Mouse (Mus musculus): ENCODE measurements around the gene Tshz3. TPM values are rescaled to one million over a fixed set of nuclear protein-coding genes. Genes with fewer than 3 reads are reported as not detected.

The Tshz3 gene
- polyA plus RNA-seq, 1 experiment from 2014 or later = 4.1 TPM

DNA sequence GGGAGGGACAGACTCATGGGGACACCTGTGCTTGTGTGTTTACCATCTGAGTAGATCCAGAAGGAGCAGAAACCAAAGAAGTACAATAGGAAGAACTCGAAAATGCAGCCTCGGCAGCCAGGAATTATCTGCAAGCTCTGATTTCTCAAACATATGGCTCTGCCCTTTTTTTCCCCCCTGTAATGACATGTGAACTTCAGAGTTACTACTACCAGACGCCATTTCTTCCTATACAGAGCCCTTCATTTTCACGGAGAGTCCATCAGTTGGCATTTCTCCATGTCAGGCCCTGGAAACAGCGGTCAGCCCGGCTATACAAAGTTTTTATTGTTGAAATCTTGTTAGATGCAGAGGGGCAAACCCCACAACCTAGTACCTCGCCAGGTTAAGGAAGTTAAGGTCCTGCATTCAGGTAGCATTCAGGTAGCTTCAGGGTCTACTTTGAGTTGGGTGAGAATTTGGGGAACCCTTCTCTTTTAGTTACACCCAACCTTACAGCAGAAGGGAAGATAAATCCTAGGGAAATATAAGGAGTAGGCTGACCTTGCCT is 3.2 kb upstream of the Tshz3 start:
- no peaks in the 10 kb centered on the region for H3K36me3 ChIP-seq (ENCODE audit: insufficient read depth, low read length)
- no peak overlapping the region for H3K27ac ChIP-seq (ENCODE audit: low read length)
- ATAC-seq (no peak), DNase-seq (ENCODE audit: low spot score) (no peak)
- TF ChIP-seq EP300 (IDR thresholded peaks at IDR 0.05) (no peak), CTCF (IDR thresholded peaks at IDR 0.05) (no peak)
- peaks cover 20% of the 10 kb centered on the region for H3K27me3 ChIP-seq (replicated peaks; ENCODE audit: insufficient read depth, low read length)
- no peak overlapping the region for H3K9ac ChIP-seq (replicated peaks; ENCODE audit: low read depth)
- H3K4me3 ChIP-seq (ENCODE audit: low read depth, low read length) = 0 out of 2 replicates have a peak overlapping the region, but pooled peaks have one; percentile 74
- 0 out of 2 replicates have a peak overlapping the region, but pooled peaks have one; percentile 71 for H3K4me2 ChIP-seq (replicated peaks; ENCODE audit: low read depth, low read length)
- WGBS = 24% methylated on average over 7 of the region's 7 CpGs
- no peaks in the 10 kb centered on the region for H3K9me3 ChIP-seq (ENCODE audit: low read length)
- H3K4me1 ChIP-seq (ENCODE audit: insufficient read depth, low read depth, low read length) = no peaks in the 10 kb centered on the region; the same call in 1 of the 2 replicates

DNA sequence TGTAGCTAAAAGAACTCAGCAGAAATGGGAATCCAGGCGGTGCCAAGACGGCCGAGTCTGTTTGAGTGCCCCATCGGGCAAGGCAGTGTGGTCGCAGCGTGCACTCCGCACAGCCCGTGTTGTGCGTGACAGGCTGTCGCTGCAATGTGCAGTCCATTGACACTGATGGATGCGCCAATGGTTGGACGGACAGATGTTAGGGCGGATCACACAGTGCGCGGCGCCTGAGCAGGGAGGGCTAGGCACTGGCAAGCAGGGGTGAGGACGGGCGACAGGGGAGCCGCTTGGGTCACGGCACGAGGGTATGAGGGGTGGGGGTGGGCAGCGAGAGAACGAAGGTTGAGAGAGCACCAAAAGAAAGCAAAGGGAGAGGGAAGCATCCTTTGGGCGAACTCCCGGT is 2.6 kb upstream of the Tshz3 start:
- H3K4me2 ChIP-seq (replicated peaks; ENCODE audit: low read depth, low read length) = peak overlapping the region; percentile 71
- 3% methylated on average over 22 of the region's 25 CpGs for WGBS
- peaks cover 23% of the 10 kb centered on the region for H3K27me3 ChIP-seq (replicated peaks; ENCODE audit: insufficient read depth, low read length)
- DNase-seq (ENCODE audit: low spot score) = no peak
- H3K9me3 ChIP-seq (ENCODE audit: low read length) = no peaks in the 10 kb centered on the region
- H3K4me3 ChIP-seq (ENCODE audit: low read depth, low read length) = peak overlapping the region; percentile 74
- no peak overlapping the region for H3K27ac ChIP-seq (ENCODE audit: low read length)
- no peaks in the 10 kb centered on the region; the same call in 1 of the 2 replicates for H3K4me1 ChIP-seq (ENCODE audit: insufficient read depth, low read depth, low read length)
- TF ChIP-seq CTCF (IDR thresholded peaks at IDR 0.05) (no peak), EP300 (IDR thresholded peaks at IDR 0.05) (no peak)
- H3K9ac ChIP-seq (replicated peaks; ENCODE audit: low read depth) = no peak overlapping the region
- no peaks in the 10 kb centered on the region for H3K36me3 ChIP-seq (ENCODE audit: insufficient read depth, low read length)
- ATAC-seq = no peak

DNA sequence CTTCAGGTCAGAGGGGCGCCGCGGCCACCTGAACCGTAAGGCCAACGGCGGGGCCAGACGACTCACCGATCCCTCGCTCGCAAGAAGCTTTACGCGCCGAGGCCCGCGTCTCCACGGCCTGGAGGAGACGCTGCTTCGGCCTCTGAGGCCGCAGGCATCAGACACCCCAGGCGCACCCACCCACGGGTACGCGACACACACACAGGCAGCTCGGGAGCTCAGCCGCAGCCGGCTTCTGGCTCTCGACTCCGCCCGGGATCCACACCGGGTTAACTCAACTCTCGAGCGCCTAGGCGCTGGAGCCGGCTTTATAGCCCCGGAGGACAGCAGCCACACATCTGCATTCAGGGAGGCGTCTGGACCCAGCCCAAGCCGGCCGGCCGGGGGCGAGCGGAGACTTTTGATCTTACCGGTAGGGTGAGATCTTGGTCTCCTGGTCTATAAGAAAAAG is 2.1 kb upstream of the Tshz3 start:
- no peak for DNase-seq (ENCODE audit: low spot score)
- no peaks in the 10 kb centered on the region for H3K9me3 ChIP-seq (ENCODE audit: low read length)
- H3K27me3 ChIP-seq (replicated peaks; ENCODE audit: insufficient read depth, low read length) = peaks cover 24% of the 10 kb centered on the region
- peak overlapping the region; percentile 74 for H3K4me3 ChIP-seq (ENCODE audit: low read depth, low read length)
- peak overlapping the region; percentile 46 for H3K9ac ChIP-seq (replicated peaks; ENCODE audit: low read depth)
- no peaks in the 10 kb centered on the region for H3K36me3 ChIP-seq (ENCODE audit: insufficient read depth, low read length)
- H3K4me2 ChIP-seq (replicated peaks; ENCODE audit: low read depth, low read length) = peak overlapping the region; percentile 71
- no peaks in the 10 kb centered on the region; the same call in 1 of the 2 replicates for H3K4me1 ChIP-seq (ENCODE audit: insufficient read depth, low read depth, low read length)
- TF ChIP-seq CTCF (IDR thresholded peaks at IDR 0.05) (no peak), EP300 (IDR thresholded peaks at IDR 0.05) (no peak)
- 2% methylated on average over 41 of the region's 42 CpGs for WGBS
- ATAC-seq = no peak
- peak overlapping the region; percentile 85 for H3K27ac ChIP-seq (ENCODE audit: low read length)

DNA sequence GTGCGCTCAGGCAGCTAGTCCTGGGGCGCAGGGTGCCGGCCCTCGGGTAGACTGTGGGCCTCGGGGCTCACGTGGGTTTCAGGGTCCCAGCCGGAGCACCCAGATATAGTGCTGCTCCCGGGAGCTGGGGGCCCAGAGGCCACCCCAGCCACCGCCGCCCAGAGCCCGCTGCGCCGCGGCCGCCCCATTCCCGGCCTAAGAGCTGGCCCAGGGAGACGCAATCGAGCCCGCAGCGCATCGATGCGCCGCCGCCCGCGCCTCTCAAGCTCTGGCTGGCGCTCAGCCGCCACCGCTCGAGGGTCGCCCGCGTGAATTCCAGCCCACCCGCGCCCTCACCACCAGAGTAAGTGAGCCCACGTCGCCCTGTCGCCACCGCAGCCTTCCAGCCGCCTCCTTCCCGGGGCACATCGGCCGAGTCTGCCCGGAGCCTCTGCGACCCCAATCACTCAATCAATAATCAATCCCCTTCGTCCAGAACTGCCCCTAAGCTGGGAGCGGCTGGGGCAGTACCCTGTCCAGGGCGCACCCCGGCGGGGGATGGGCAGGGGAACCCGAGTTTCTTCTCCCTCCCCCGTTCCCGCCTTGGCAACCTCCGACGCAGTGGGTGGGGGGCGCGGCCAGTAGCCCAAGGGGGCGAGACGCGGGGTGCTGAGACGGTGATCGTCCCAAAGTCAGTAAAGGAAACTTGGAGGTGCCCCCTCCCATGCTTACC is 1.4 kb upstream of the Tshz3 start:
- WGBS = 2% methylated on average over 51 of the region's 62 CpGs
- peak overlapping the region; percentile 46 for H3K9ac ChIP-seq (replicated peaks; ENCODE audit: low read depth)
- TF ChIP-seq CTCF (IDR thresholded peaks at IDR 0.05) = no peak
- peaks cover 20% of the 10 kb centered on the region for H3K27me3 ChIP-seq (replicated peaks; ENCODE audit: insufficient read depth, low read length)
- peak; percentile 68 for DNase-seq (ENCODE audit: low spot score)
- H3K27ac ChIP-seq (ENCODE audit: low read length) = peak overlapping the region; percentile 85
- H3K36me3 ChIP-seq (ENCODE audit: insufficient read depth, low read length) = no peaks in the 10 kb centered on the region
- no peaks in the 10 kb centered on the region; the same call in 1 of the 2 replicates for H3K4me1 ChIP-seq (ENCODE audit: insufficient read depth, low read depth, low read length)
- ATAC-seq = peak; percentile 29
- H3K4me3 ChIP-seq (ENCODE audit: low read depth, low read length) = peak overlapping the region; percentile 74
- H3K9me3 ChIP-seq (ENCODE audit: low read length) = no peaks in the 10 kb centered on the region
- peak overlapping the region; percentile 71 for H3K4me2 ChIP-seq (replicated peaks; ENCODE audit: low read depth, low read length)

DNA sequence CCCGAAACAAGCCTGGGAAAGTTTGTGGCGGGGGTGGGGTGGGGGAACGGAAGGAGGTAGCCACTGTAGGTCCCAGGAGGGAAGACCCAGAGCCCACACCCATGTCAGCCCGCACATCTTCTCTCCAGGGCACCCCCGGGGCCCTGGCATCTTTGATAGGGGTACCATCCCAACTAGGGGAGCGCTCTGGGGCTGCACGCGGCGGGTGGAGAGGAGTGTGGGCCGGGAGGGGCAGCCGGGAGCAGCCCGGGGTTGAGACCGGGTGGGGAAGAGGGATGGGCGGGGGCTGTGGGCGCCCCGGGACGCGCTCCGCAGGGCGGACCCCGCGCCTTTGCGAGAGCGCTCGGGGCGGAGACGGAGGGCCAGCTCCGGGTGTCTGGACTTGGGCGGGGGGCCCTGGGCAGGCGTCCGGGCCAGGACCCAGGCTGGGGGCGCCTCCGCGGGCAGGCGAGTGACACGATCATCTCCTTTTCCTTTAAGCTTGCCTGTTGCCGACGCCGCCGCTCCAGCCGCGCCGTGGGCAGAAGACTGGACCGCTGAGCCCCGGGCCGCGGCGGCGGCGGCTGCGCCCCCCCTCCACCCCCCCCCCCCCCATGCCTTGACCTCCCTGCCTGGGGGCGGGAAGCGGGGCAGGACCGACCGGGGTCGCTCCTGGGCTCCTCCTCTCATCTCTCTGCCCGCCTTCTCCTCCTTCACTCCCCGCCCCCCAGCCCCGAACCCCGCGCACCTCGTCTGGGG is 631 bp upstream of the Tshz3 start:
- no peaks in the 10 kb centered on the region; the same call in 1 of the 2 replicates for H3K4me1 ChIP-seq (ENCODE audit: insufficient read depth, low read depth, low read length)
- H3K27me3 ChIP-seq (replicated peaks; ENCODE audit: insufficient read depth, low read length) = peaks cover 18% of the 10 kb centered on the region
- TF ChIP-seq CTCF (IDR thresholded peaks at IDR 0.05) (no peak), EP300 (IDR thresholded peaks at IDR 0.05) (no peak)
- peak overlapping the region; percentile 85 for H3K27ac ChIP-seq (ENCODE audit: low read length)
- no peaks in the 10 kb centered on the region for H3K9me3 ChIP-seq (ENCODE audit: low read length)
- peak overlapping the region; percentile 46 for H3K9ac ChIP-seq (replicated peaks; ENCODE audit: low read depth)
- peak overlapping the region; percentile 74 for H3K4me3 ChIP-seq (ENCODE audit: low read depth, low read length)
- peak; percentile 68 for DNase-seq (ENCODE audit: low spot score)
- ATAC-seq = peak; percentile 82
- H3K4me2 ChIP-seq (replicated peaks; ENCODE audit: low read depth, low read length) = peak overlapping the region; percentile 71
- under 1% methylated on average over 15 of the region's 62 CpGs for WGBS
- H3K36me3 ChIP-seq (ENCODE audit: insufficient read depth, low read length) = no peaks in the 10 kb centered on the region

DNA sequence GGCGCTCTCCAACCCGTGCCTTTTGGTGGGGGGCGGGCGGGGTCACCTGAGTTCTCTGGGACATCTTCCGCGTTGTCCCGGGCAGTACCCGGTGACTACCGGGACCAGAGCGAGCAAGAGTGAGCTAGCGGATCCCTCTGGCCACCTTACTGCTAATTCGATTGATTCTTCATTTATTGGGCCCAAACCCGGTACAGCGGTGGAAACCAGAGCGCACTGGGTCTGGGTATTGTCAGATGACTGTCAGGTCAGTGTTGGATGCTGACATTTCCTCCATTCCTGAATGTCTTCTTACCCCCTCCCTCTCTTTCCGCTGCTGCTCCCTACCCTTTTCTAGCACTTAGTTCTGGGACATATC is 650 bp downstream of the Tshz3 start:
- no peaks in the 10 kb centered on the region for H3K36me3 ChIP-seq (ENCODE audit: insufficient read depth, low read length)
- no peak for ATAC-seq
- H3K27me3 ChIP-seq (replicated peaks; ENCODE audit: insufficient read depth, low read length) = peaks cover 18% of the 10 kb centered on the region
- H3K4me2 ChIP-seq (replicated peaks; ENCODE audit: low read depth, low read length) = peak overlapping the region; percentile 71
- no peaks in the 10 kb centered on the region for H3K9me3 ChIP-seq (ENCODE audit: low read length)
- peak overlapping the region; percentile 74 for H3K4me3 ChIP-seq (ENCODE audit: low read depth, low read length)
- H3K9ac ChIP-seq (replicated peaks; ENCODE audit: low read depth) = peak overlapping the region; percentile 36; the same call in 1 of the 2 replicates
- H3K27ac ChIP-seq (ENCODE audit: low read length) = peak overlapping the region; percentile 85
- DNase-seq (ENCODE audit: low spot score) = no peak
- no peaks in the 10 kb centered on the region; the same call in 1 of the 2 replicates for H3K4me1 ChIP-seq (ENCODE audit: insufficient read depth, low read depth, low read length)
- no peak for TF ChIP-seq CTCF (IDR thresholded peaks at IDR 0.05)
- TF ChIP-seq EP300 (IDR thresholded peaks at IDR 0.05) = no peak
- WGBS = under 1% methylated on average over 16 of the region's 16 CpGs

Data from lung, postnatal 0 days (tissue).